Mouse (Mus musculus) kidney, postnatal 25 days (tissue): ENCODE measurements around the gene Slc39a3.
A peak's percentile ranks its signal among the peaks of the same experiment; 100 is the strongest.
"Not testable (repeated sequence)": the region's sequence is repeated elsewhere in the genome, so short reads cannot be mapped to it uniquely, and the experiment has no call there.

ENCODE experiments used
- DNase-seq, 2 experiments: peaks; one replicate each; pipeline ENCODE4 v3.0.0; 2021; ENCODE audit warnings: mixed read lengths in 2 of 2

The Slc39a3 gene

GRCm38 (mm10) chr10:81001161-81001560 lies 36.1 kb downstream of the Slc39a3 start:
- DNase-seq, result no peak

GRCm38 (mm10) chr10:81000197-81001062 lies 36.8 kb downstream of the Slc39a3 start:
- no peak for DNase-seq

- DNase-seq, result peak; percentile 81 to 84
Measured at GRCm38 (mm10) chr10:80999362-81000196, 37.6 kb downstream of the Slc39a3 start.

- peak; percentile 62 to 68 for DNase-seq
Measured at GRCm38 (mm10) chr10:80998778-80999177, 38.4 kb downstream of the Slc39a3 start.

- no peak for DNase-seq
Measured at GRCm38 (mm10) chr10:80998021-80998420, 39.2 kb downstream of the Slc39a3 start.

- DNase-seq, result no peak
Measured at GRCm38 (mm10) chr10:80997332-80997731, 39.9 kb downstream of the Slc39a3 start.

- DNase-seq, result no peak
Measured at GRCm38 (mm10) chr10:80996501-80996900, 40.7 kb downstream of the Slc39a3 start.

GRCm38 (mm10) chr10:80995091-80995632 lies 42.1 kb downstream of the Slc39a3 start:
- peak; percentile 78 to 86 for DNase-seq

- DNase-seq, result no peak
Measured at GRCm38 (mm10) chr10:80994621-80995020, 42.6 kb downstream of the Slc39a3 start.

- no peak for DNase-seq
Measured at GRCm38 (mm10) chr10:80993276-80993675, 44.0 kb downstream of the Slc39a3 start.

- DNase-seq, result no peak
Measured at GRCm38 (mm10) chr10:80991945-80992344, 45.3 kb downstream of the Slc39a3 start.

- DNase-seq, result no peak
Measured at GRCm38 (mm10) chr10:80991007-80991406, 46.2 kb downstream of the Slc39a3 start.

GRCm38 (mm10) chr10:80990406-80990805 lies 46.8 kb downstream of the Slc39a3 start:
- no peak for DNase-seq

GRCm38 (mm10) chr10:80989854-80990253 lies 47.4 kb downstream of the Slc39a3 start:
- not testable (repeated sequence) for DNase-seq

GRCm38 (mm10) chr10:80989446-80989845 lies 47.8 kb downstream of the Slc39a3 start:
- DNase-seq, result no peak

GRCm38 (mm10) chr10:80987709-80988441 lies 49.4 kb downstream of the Slc39a3 start:
- DNase-seq, result peak; percentile 89 to 90

- peak; percentile 72 to 89 for DNase-seq
Measured at GRCm38 (mm10) chr10:80986754-80987153, 50.5 kb downstream of the Slc39a3 start.

- DNase-seq, result no peak
Measured at GRCm38 (mm10) chr10:80985970-80986701, 51.1 kb downstream of the Slc39a3 start.

- DNase-seq, result peak; percentile 38 to 74
Measured at GRCm38 (mm10) chr10:80985241-80985969, 51.8 kb downstream of the Slc39a3 start.

GRCm38 (mm10) chr10:80984223-80984622 lies 53.0 kb downstream of the Slc39a3 start:
- DNase-seq, result no peak

- peak; percentile 48 to 75 for DNase-seq
Measured at GRCm38 (mm10) chr10:80982381-80982780, 54.8 kb downstream of the Slc39a3 start.
